Mouse (Mus musculus) ES-Bruce4 (cell line): ENCODE results near the gene Tenm4. TPM values are rescaled to one million over a fixed set of nuclear protein-coding genes. Genes with fewer than 3 reads are reported as not detected.

Source experiments
- H3K27ac ChIP-seq: 2 replicates; pipeline ENCODE4 v1.5.1; 2012; ENCODE audit warnings: low read length, inconsistent platforms; ENCODE audit not compliant: insufficient read depth
- H3K27me3 ChIP-seq: 2 replicates; pipeline ENCODE4 v1.6.1; 2012; ENCODE audit warnings: mild to moderate bottlenecking, low read length, inconsistent platforms; ENCODE audit not compliant: control insufficient read depth, poor library complexity, insufficient read depth, severe bottlenecking
- H3K36me3 ChIP-seq: 2 replicates; pipeline ENCODE4 v1.6.1; 2012; ENCODE audit warnings: inconsistent platforms, mild to moderate bottlenecking, low read length, moderate library complexity; ENCODE audit not compliant: control insufficient read depth, poor library complexity, insufficient read depth, severe bottlenecking
- H3K4me1 ChIP-seq: one replicate; pipeline ENCODE4 v1.8.1; 2011; ENCODE audit warnings: low read length; ENCODE audit not compliant: control insufficient read depth, insufficient read depth
- H3K4me3 ChIP-seq: 2 replicates; pipeline ENCODE4 v1.5.1; 2011; ENCODE audit warnings: low read depth, mild to moderate bottlenecking, low read length
- H3K9ac ChIP-seq: 2 replicates; pipeline ENCODE4 v1.6.1; 2012; ENCODE audit warnings: low read depth, mild to moderate bottlenecking, inconsistent platforms; ENCODE audit not compliant: poor library complexity, severe bottlenecking
- H3K9me3 ChIP-seq: replicated peaks from 2 replicates; pipeline ENCODE4 v1.6.1; 2012; ENCODE audit warnings: mild to moderate bottlenecking, low read length, inconsistent platforms; ENCODE audit not compliant: control insufficient read depth, poor library complexity, insufficient read depth, severe bottlenecking
- CTCF ChIP-seq: IDR thresholded peaks from one replicate; pipeline ENCODE4 v1.8.1; 2011; ENCODE audit warnings: low read depth, low read length
- EP300 ChIP-seq: IDR thresholded peaks from 2 replicates; pipeline ENCODE4 v1.6.1; 2011; ENCODE audit warnings: low read depth, low read length; ENCODE audit not compliant: insufficient read depth
- POLR2A ChIP-seq: IDR thresholded peaks from one replicate; pipeline ENCODE4 v1.8.1; 2011; ENCODE audit warnings: low read length; ENCODE audit not compliant: insufficient read depth
- polyA plus RNA-seq: library from polyadenylated mRNA; stranded (reverse); fragments of >200 nt; gene quantifications from 2 replicates; pipeline ENCODE4 v1.2.4, GENCODE M21; 2011; ENCODE audit warnings: low read depth; ENCODE audit not compliant: missing spikeins, insufficient read depth, insufficient read length

Gene Tenm4
- polyA plus RNA-seq, 1 experiment, result 4.8 TPM

DNA sequence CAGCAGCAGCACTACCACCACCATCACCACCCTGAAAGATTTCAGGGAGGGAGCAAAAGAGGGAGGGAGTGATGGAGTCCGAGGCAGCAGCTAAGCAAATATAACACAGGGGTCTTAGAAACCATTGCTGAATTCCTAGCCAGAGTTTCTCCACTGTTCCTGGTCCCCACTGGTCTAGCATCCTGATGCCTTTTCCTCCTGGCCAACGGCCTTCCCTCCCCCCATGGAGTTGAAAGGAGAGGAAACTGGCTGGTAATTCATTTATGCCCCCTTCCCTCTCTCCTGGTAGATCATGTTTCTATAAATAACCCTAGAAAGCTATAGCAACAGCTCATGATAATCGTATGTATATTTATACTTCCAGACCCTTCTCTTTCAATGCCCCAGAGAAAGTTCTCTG is 481.8 kb downstream of the Tenm4 start:
- H3K9me3 ChIP-seq, result no peaks in the 10 kb centered on the region
- H3K4me1 ChIP-seq, result peaks cover 4% of the 10 kb centered on the region
- H3K4me3 ChIP-seq, result no peak overlapping the region
- TF ChIP-seq CTCF (no peak), POLR2A (no peak), EP300 (no peak)
- H3K36me3 ChIP-seq, result no peaks in the 10 kb centered on the region
- H3K27me3 ChIP-seq, result no peaks in the 10 kb centered on the region
- H3K9ac ChIP-seq, result no peak overlapping the region
- no peak overlapping the region for H3K27ac ChIP-seq

DNA sequence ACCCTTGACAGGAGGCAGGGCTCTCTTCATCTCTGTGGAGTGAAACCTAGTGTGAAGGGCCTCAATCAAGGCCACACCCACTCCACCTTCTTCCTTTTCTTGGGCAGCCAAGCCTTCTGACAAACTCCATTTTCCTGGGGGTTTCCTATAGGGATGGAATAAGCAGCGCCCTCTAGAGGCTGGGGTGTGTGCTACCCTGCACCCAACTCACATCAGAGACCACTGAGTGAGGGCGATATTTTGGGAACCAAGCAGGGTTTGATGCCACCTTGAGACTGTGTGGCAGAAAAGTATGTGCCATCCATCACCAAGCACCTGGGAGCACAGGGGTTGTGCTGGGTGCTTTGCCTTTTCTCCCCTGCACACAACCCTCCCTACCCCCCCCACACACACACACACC is 483.2 kb downstream of the Tenm4 start:
- Histone ChIP-seq H3K4me3 (no peak overlapping the region), H3K27me3 (no peaks in the 10 kb centered on the region), H3K4me1 (peaks cover 4% of the 10 kb centered on the region), H3K9ac (no peak overlapping the region), H3K9me3 (no peaks in the 10 kb centered on the region), H3K36me3 (no peaks in the 10 kb centered on the region), H3K27ac (no peak overlapping the region)
- no peak for TF ChIP-seq EP300
- TF ChIP-seq CTCF, result peak; percentile 25

DNA sequence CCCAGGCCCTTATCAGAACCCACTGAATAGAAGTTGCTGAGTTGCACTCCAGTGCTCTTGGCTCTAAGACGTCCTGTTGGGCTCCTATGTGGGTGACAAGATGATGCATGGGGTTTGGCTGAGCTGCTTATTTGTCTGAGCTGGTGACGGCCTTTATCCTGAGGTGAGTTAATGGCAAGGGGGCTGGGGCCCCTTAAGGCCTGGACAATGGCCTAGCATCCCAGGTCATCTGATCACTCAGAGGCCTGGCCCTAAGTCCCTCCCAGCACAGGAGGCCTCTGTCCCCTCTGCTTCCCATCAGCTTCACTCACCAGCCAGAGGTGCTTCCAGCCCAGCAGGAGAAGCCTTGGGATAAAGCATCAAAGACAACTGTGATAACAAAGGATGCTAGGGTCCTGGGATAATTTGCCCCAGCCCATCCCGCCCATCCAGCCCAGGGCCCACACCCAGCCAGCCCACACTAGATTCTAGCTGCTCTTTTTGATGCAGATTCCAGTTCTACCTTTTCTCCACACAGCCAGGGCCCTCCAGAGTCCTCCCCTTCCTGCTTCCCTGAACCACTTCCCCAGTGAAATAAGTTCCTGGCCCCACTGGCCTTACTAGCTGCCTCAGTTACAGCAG is 484.2 kb downstream of the Tenm4 start:
- Histone ChIP-seq H3K27ac (no peak overlapping the region), H3K27me3 (no peaks in the 10 kb centered on the region), H3K9me3 (no peaks in the 10 kb centered on the region), H3K36me3 (no peaks in the 10 kb centered on the region), H3K4me3 (no peak overlapping the region), H3K9ac (no peak overlapping the region), H3K4me1 (peaks cover 4% of the 10 kb centered on the region)
- TF ChIP-seq CTCF, result no peak
- peak; percentile 73; the same call in 1 of the 2 replicates for TF ChIP-seq EP300
- TF ChIP-seq POLR2A, result no peak

DNA sequence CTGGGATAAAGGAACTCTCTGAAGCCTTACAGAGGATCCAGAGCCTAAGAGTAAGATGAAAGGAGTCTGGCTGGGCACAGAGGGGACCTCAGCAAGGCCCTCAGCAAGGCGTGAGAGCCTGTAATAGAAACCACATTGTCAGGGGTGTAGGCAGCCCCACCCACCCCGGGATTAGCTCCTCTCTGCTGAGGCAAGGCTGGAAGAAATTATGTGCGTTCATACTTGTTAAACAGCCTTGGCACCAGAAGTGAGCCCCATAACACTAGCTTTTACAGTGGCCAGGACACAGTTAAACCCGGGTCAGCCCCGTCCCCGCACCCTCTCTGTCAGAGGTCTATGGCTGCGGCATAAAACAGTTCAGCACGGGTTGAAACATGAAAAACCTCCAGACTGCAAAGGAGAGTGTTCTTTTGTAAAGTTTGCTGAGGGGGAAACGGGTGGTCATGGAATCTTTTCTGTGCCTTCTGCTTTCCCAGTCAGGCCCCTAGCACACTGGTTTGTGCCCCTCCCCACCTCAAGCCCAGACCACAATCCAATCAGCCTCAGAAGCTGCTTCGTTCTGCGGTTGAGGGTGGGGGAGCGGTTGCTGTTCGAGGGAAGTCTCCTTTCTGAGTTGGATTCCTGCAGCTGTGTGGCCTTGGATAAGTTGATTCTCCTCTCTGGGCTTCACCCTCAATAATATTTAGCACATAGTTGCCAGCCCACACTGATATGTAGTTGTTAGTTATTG is 486.2 kb downstream of the Tenm4 start:
- Histone ChIP-seq H3K4me3 (no peak overlapping the region), H3K4me1 (peaks cover 4% of the 10 kb centered on the region), H3K36me3 (no peaks in the 10 kb centered on the region), H3K9me3 (no peaks in the 10 kb centered on the region), H3K9ac (no peak overlapping the region), H3K27me3 (no peaks in the 10 kb centered on the region), H3K27ac (no peak overlapping the region)
- TF ChIP-seq CTCF, result no peak
- no peak for TF ChIP-seq EP300
- TF ChIP-seq POLR2A, result no peak

DNA sequence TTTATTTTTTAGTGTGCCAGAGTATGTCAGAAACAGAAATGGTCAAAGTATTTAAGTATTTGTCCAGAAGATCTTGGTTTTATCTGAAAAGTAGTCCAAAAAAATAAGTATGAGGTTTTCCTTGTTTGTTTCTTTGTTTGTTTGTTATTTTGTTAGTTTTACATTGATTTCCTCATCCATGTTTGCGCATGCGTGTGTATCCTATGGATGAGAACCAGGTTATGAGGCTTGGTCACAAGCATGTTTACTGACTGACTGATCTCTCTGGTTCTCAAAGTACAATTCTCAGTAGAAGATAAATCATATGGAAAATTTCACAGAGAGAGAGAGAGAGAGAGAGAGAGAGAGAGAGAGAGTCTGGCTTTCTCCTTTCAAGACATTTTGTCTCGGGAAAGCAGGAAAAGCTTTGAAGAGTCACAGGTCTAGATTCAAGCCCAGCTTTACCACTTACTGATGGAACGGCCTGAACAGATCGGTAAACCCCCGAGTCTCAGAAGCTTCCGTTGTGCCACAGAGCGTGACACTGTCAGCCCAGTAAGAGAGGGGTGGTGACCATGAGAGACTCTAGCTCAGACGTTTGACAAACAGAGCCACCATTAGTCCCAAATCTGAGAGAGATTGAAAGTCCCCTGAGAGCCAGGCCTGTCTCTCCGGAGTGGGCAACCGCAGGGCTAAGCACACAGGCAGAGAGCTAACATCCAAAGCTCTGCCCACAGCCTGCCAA is 487.0 kb downstream of the Tenm4 start:
- H3K36me3 ChIP-seq, result no peaks in the 10 kb centered on the region
- peaks cover 4% of the 10 kb centered on the region for H3K4me1 ChIP-seq
- H3K9me3 ChIP-seq, result no peaks in the 10 kb centered on the region
- H3K4me3 ChIP-seq, result no peak overlapping the region
- no peak overlapping the region for H3K27ac ChIP-seq
- TF ChIP-seq CTCF, result no peak
- no peak for TF ChIP-seq EP300
- no peak for TF ChIP-seq POLR2A
- no peak overlapping the region for H3K9ac ChIP-seq
- H3K27me3 ChIP-seq, result no peaks in the 10 kb centered on the region

DNA sequence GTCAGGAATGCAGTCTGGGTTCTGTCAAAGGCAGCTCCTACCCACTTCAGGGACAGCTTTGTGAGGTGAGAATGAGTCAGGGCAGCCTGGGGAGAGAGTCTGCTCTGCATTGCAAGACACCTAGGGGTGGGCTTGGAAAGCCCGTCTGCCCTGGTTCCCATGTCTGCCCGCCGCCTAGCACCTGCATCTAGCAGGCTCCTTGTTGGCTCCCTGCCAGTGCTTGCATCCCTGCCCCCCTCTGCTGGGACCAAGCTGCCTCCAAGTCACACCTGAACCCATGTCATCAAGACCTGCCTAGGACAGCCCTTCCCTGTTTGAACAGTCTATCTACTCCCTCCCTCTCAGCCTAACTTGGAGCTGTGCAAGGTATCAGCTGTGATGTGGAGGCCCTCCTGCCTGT is 489.9 kb downstream of the Tenm4 start:
- H3K27ac ChIP-seq, result no peak overlapping the region
- TF ChIP-seq EP300, result no peak
- TF ChIP-seq CTCF, result no peak
- TF ChIP-seq POLR2A, result no peak

More for the DNA sequence above, 489.9 kb downstream of the Tenm4 start:
- H3K4me1 ChIP-seq, result no peaks in the 10 kb centered on the region
- no peak overlapping the region for H3K4me3 ChIP-seq
- H3K27me3 ChIP-seq, result no peaks in the 10 kb centered on the region
- H3K9ac ChIP-seq, result no peak overlapping the region
- no peaks in the 10 kb centered on the region for H3K36me3 ChIP-seq
- no peaks in the 10 kb centered on the region for H3K9me3 ChIP-seq
